Mouse (Mus musculus) liver, embryonic 11.5 days (tissue): ENCODE measurements around the gene 4931422A03Rik. TPM values are rescaled to one million over a fixed set of nuclear protein-coding genes. Genes with fewer than 3 reads are reported as not detected.
"Not testable (repeated sequence)": the region's sequence is repeated elsewhere in the genome, so short reads cannot be mapped to it uniquely, and the experiment has no call there.

Source experiments
- ATAC-seq: fragments of 200-750 bp; cut with Nextera tagmentation; replicated peaks from 2 replicates; pipeline ENCODE4 v1.8.0; 2017; ENCODE audit warnings: moderate number of reproducible peaks, mild to moderate bottlenecking, moderate TSS enrichment, moderate library complexity; ENCODE audit not compliant: low FRiP score
- DNase-seq: peaks from one replicate; pipeline ENCODE4 v3.0.0-alpha.2; 2017; ENCODE audit warnings: low spot score
- H3K27ac ChIP-seq: fragments of 300-500 bp; sonication (generic); 2 replicates; pipeline ENCODE4 v1.5.1; 2014; ENCODE audit warnings: mild to moderate bottlenecking, low read depth, low read length, control low read depth
- H3K27me3 ChIP-seq: fragments of 300-500 bp; sonication (generic); replicated peaks from 2 replicates; pipeline ENCODE4 v1.6.1; 2014; ENCODE audit warnings: low read length, mixed read lengths; ENCODE audit not compliant: control insufficient read depth, insufficient read depth
- H3K36me3 ChIP-seq: fragments of 300-500 bp; sonication (generic); 2 replicates; pipeline ENCODE4 v1.6.1; 2014; ENCODE audit warnings: mild to moderate bottlenecking, low read length, moderate library complexity, mixed read lengths; ENCODE audit not compliant: control insufficient read depth, insufficient read depth
- H3K4me1 ChIP-seq: fragments of 300-500 bp; sonication (generic); replicated peaks from 2 replicates; pipeline ENCODE4 v1.6.1; 2014; ENCODE audit warnings: low read length, mixed read lengths; ENCODE audit not compliant: control insufficient read depth, insufficient read depth
- H3K4me2 ChIP-seq: fragments of 300-500 bp; sonication (generic); 2 replicates; pipeline ENCODE4 v1.6.1; 2014; ENCODE audit warnings: mild to moderate bottlenecking, control low read depth, moderate library complexity
- H3K4me3 ChIP-seq: fragments of 300-500 bp; sonication (generic); 2 replicates; pipeline ENCODE4 v1.5.1; 2014; ENCODE audit warnings: low read depth, low read length, control low read depth
- H3K9ac ChIP-seq: fragments of 300-500 bp; sonication (generic); 2 replicates; pipeline ENCODE4 v1.6.1; 2014; ENCODE audit warnings: low read depth, low read length, control low read depth
- H3K9me3 ChIP-seq: fragments of 300-500 bp; sonication (generic); 2 replicates; pipeline ENCODE4 v1.6.1; 2016; ENCODE audit warnings: low read length, inconsistent platforms, mixed read lengths; ENCODE audit not compliant: control insufficient read depth
- WGBS: fragments of 180-500 bp; shearing (Covaris S2); extraction: QIAGEN DNeasy Blood & Tissue Kit; methylation state at CpG from one replicate; pipeline ENCODE4 v1.1.7; 2014; 5-methylcytosine and 5-hydroxymethylcytosine counted together
- polyA plus RNA-seq: library from polyadenylated mRNA; unstranded; fragments of >200 nt; fragmentation: Nextera tagmentation; extraction: Ambion mirVana; gene quantifications from 2 replicates; pipeline ENCODE4 v1.2.1, GENCODE M21; 2014

Gene 4931422A03Rik
- polyA plus RNA-seq, 1 experiment from 2014 or later = 3.2 TPM

DNA sequence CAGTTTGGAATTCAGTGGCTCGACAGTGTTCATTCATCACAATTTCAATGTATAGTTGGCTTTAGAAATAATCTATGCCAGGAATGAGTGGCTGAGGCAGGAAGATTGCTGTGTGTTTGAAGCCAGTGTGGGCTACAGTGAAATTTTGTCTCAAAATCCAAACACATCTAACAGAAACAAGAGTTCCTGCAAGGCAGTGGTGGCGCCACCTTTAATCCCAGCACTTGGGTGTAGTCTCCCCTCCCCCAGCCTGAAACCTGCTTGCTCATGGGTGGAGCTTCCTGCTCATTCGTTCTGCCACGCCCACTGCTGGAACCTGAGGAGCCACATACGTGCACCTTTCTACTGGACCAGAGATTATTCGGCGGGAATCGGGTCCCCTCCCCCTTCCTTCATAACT lies 40.6 kb downstream of the 4931422A03Rik start:
- not testable (repeated sequence) for H3K4me3 ChIP-seq, DNase-seq, H3K4me1 ChIP-seq, H3K9ac ChIP-seq, ATAC-seq, H3K27ac ChIP-seq, H3K27me3 ChIP-seq, H3K36me3 ChIP-seq, H3K4me2 ChIP-seq, H3K9me3 ChIP-seq
- WGBS = 51% methylated on average over 6 of the region's 8 CpGs

DNA sequence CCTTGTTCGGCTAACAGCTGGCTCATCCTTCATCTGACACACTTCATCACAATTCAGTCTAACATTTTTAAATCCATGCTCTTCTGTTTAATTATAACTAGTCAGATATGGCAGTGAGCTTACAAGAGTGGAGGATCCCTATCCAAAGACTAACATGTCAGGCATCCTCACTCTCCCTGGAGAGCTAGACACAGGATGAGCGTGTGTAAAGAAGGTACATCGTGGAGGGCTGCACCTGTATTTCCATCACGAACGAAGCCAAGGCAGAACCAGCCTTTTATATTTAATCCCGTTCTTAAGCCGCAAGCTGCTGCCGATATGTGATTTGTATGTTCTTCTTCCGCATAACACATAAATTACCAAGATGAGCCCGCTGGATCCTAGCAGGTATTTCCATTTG lies 45.0 kb downstream of the 4931422A03Rik start:
- WGBS = 88% methylated on average over 10 of the region's 10 CpGs
- peaks cover 11% of the 10 kb centered on the region for H3K36me3 ChIP-seq

DNA sequence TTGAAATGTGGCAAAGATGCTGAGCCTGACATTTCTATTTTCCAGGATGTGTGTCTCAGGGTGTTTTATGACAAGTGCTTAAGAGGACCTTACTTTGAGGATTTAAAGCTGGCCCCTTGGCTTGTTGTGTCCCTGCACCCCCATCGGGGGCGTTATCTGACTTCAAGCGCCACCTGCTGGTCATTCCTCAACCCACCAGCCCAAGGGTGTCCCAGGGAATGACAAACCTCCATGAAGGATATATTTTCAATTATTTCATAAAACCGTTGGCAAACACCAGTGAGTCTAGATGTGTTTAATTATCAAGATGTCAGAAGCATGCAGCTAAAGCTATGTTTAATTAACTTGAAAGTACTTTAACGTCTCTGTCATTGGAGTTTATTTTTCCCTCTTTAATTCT lies 45.9 kb downstream of the 4931422A03Rik start:
- Histone ChIP-seq H3K4me1 (0 out of 2 replicates have a peak, but pooled peaks cover 2% of the 10 kb centered on the region), H3K9ac (no peak overlapping the region), H3K4me3 (no peak overlapping the region), H3K9me3 (no peaks in the 10 kb centered on the region), H3K27ac (no peak overlapping the region), H3K27me3 (no peaks in the 10 kb centered on the region), H3K4me2 (no peak overlapping the region), H3K36me3 (peaks cover 11% of the 10 kb centered on the region)
- 19% methylated on average over 5 of the region's 5 CpGs for WGBS
- peak; percentile 70 for ATAC-seq
- DNase-seq = peak; percentile 68

More for the DNA sequence above, 45.0 kb downstream of the 4931422A03Rik start:
- ATAC-seq (no peak), DNase-seq (no peak)
- H3K4me1 ChIP-seq = 0 out of 2 replicates have a peak, but pooled peaks cover 2% of the 10 kb centered on the region
- H3K4me2 ChIP-seq = no peak overlapping the region
- no peak overlapping the region for H3K9ac ChIP-seq
- no peak overlapping the region for H3K27ac ChIP-seq
- no peak overlapping the region for H3K4me3 ChIP-seq
- no peaks in the 10 kb centered on the region for H3K27me3 ChIP-seq
- H3K9me3 ChIP-seq = no peaks in the 10 kb centered on the region

DNA sequence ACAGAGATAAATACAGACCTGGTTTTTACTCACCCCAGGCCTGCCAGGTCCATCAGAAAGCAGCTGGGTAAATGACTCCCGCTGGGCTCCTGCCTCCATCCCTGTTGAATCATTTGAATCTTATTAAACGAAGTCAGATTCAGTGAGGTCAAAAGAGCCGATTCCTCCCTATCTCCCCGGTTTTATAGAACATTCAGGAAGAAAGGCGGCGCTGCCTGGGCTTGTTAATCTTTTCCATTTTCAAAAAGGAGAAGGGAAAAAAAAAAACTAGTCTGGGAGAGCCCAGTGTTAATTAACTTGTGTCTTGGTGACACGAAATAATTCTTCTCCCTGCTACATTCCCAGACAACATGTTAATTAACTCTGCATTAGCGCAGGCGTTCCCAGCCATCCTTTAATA lies 50.4 kb downstream of the 4931422A03Rik start:
- H3K9ac ChIP-seq = no peak overlapping the region
- H3K4me3 ChIP-seq = no peak overlapping the region
- H3K36me3 ChIP-seq = peaks cover 24% of the 10 kb centered on the region
- 0 out of 2 replicates have a peak, but pooled peaks cover 3% of the 10 kb centered on the region for H3K27me3 ChIP-seq
- 71% methylated on average over 9 of the region's 9 CpGs for WGBS
- no peak overlapping the region for H3K27ac ChIP-seq
- DNase-seq = no peak
- ATAC-seq = no peak
- no peak overlapping the region for H3K4me2 ChIP-seq
- H3K9me3 ChIP-seq = no peaks in the 10 kb centered on the region
- H3K4me1 ChIP-seq = peaks cover 6% of the 10 kb centered on the region; the same call in 1 of the 2 replicates

DNA sequence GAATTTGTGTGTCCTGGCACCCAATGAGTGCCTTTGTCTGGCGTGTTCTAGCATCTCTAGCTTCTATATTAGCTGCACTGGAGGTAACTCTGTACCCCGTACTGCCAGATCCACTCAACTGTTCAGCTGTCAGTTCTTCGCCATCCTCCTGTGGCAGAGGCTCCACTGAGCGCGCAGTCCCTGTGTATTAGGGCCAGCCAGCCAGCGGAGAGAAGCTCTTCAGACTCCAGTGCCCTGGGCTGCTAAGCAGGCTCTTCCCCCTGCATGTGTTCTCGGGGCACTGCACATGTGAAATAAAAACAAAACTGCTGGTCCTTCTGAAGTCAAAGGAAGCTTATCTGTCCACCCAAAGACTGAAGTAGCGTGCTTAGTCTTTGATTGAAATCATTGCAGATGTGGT lies 50.9 kb downstream of the 4931422A03Rik start:
- no peak for DNase-seq
- peaks cover 3% of the 10 kb centered on the region; the same call in 1 of the 2 replicates for H3K27me3 ChIP-seq
- H3K4me1 ChIP-seq = peaks cover 6% of the 10 kb centered on the region; the same call in 1 of the 2 replicates
- no peak overlapping the region for H3K27ac ChIP-seq
- 79% methylated on average over 8 of the region's 8 CpGs for WGBS
- no peak overlapping the region for H3K4me3 ChIP-seq
- no peak overlapping the region for H3K9ac ChIP-seq
- H3K36me3 ChIP-seq = peaks cover 24% of the 10 kb centered on the region
- no peak overlapping the region for H3K4me2 ChIP-seq
- ATAC-seq = no peak
- H3K9me3 ChIP-seq = no peaks in the 10 kb centered on the region

DNA sequence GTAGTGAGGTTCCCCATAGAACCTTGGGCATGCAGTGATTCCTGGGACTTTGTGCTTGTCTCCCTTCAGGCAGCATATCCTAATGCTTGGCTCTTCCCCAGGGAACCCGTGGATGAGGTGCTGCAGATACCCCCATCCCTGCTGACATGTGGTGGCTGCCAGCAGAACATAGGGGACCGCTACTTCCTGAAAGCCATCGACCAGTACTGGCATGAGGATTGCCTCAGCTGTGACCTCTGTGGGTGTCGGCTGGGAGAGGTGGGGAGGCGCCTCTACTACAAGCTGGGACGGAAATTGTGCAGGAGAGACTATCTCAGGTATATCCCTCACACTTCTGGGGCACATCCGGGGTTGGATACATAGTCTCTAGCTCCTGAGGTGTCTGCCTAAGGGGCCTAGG lies 52.3 kb downstream of the 4931422A03Rik start:
- H3K36me3 ChIP-seq = peaks cover 24% of the 10 kb centered on the region
- no peak overlapping the region for H3K4me2 ChIP-seq
- no peak overlapping the region for H3K27ac ChIP-seq
- DNase-seq (no peak), ATAC-seq (no peak)
- peaks cover 11% of the 10 kb centered on the region for H3K4me1 ChIP-seq
- 67% methylated on average over 7 of the region's 7 CpGs for WGBS
- H3K27me3 ChIP-seq = peaks cover 3% of the 10 kb centered on the region; the same call in 1 of the 2 replicates
- no peak overlapping the region for H3K9ac ChIP-seq
- no peak overlapping the region for H3K4me3 ChIP-seq
- H3K9me3 ChIP-seq = no peaks in the 10 kb centered on the region

DNA sequence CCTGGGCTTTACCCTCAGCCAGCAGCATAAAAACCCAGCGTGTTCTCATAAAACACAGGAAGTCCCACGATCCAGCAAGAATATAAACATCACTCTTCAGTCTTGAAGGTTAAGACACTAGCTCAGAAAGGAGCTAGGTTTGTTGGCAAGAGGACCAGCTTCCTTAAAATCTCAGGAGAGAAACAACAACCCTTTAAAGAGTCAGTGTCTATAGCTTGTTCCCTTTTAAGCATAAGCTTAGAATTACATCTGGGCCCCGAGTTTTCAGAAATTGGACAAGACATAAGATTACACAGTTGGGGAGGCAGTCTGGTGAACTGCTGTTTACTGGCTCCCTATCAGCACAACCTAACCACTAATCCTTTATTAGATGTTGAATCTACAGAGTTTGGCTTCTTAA lies 56.3 kb downstream of the 4931422A03Rik start:
- Histone ChIP-seq H3K4me3 (peak overlapping the region; percentile 91), H3K9ac (peak overlapping the region; percentile 98), H3K27me3 (peaks cover 3% of the 10 kb centered on the region; the same call in 1 of the 2 replicates), H3K27ac (peak overlapping the region; percentile 93), H3K4me2 (peak overlapping the region; percentile 83), H3K4me1 (peaks cover 15% of the 10 kb centered on the region), H3K36me3 (peaks cover 13% of the 10 kb centered on the region), H3K9me3 (no peaks in the 10 kb centered on the region)
- 12% methylated on average over 3 of the region's 3 CpGs for WGBS
- ATAC-seq (no peak), DNase-seq (no peak)

DNA sequence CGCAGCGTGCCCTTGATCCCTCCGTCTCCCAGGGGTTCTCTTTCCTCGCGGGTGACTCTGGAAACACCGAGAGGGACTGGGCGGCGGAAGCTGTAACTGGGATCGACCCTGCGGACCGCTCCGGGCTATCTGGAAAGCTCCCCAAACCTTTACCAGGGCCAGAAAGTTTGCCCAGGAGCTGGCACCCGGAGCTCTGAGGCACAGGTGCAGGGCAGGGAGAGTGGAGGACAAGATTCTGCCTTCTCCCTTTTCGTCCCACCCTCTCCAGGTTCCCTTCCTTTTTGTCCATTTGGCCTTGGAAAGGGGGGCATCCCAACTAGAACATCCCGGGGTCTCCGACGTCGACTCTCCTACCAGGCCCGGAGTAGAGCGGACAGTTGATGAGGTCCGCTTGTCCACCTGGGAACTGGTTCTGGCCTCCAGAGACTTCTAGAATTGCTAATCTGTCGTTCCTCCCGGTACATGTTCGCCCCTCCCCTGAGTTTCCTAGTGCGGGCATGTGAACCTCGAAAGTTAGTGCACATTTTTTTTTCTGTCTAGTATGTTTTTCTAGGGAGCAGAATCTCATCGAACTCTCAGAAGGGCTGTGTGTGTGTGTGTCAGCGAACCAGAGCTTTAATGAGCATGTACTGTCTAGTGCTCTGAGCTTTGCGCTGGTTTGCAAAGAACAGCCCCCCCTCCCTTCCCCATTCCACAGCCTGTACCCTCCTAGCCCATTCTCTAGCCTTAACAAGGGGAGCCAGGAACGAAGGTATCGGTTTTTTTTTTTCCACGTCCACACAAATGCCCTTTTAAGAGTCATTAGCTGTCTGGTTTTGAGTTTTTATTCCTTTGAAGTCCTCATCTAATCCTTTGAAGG lies 57.1 kb downstream of the 4931422A03Rik start:
- ATAC-seq = no peak
- Histone ChIP-seq H3K36me3 (peaks cover 13% of the 10 kb centered on the region), H3K9me3 (no peaks in the 10 kb centered on the region), H3K4me3 (peak overlapping the region; percentile 91), H3K27me3 (peaks cover 3% of the 10 kb centered on the region; the same call in 1 of the 2 replicates), H3K27ac (peak overlapping the region; percentile 93), H3K9ac (peak overlapping the region; percentile 98), H3K4me2 (peak overlapping the region; percentile 83), H3K4me1 (peaks cover 21% of the 10 kb centered on the region)
- DNase-seq = no peak
- WGBS = 2% methylated on average over 32 of the region's 32 CpGs
